Mouse (Mus musculus): ENCODE data around the gene Wfdc8. TPM values are rescaled to one million over a fixed set of nuclear protein-coding genes. Genes with fewer than 3 reads are reported as not detected.

The Wfdc8 gene
- total RNA-seq, 2 experiments from 2014 or later = not detected

- no peak for TF ChIP-seq CTCF (IDR thresholded peaks at IDR 0.05)
- no peak overlapping the region for H3K27ac ChIP-seq
- intact Hi-C loops (cut with DNase I) = no loop called here
- DNase-seq = no peak
- H3K4me3 ChIP-seq = no peak overlapping the region
These were observed 61.9 kb downstream of the Wfdc8 start for GRCm38 (mm10) chr2:164551502-164551901.

GRCm38 (mm10) chr2:164550895-164551269 is 62.5 kb downstream of the Wfdc8 start:
- Histone ChIP-seq H3K27ac (no peak overlapping the region), H3K4me3 (no peak overlapping the region)
- DNase-seq = no peak
- no peak for TF ChIP-seq CTCF (IDR thresholded peaks at IDR 0.05)
- intact Hi-C loops (cut with DNase I) = no loop called here

- no peak for DNase-seq
- no peak overlapping the region for H3K27ac ChIP-seq
- TF ChIP-seq CTCF (IDR thresholded peaks at IDR 0.05) = no peak
- intact Hi-C loops (cut with DNase I) = no loop called here
- no peak overlapping the region for H3K4me3 ChIP-seq
These were observed 63.2 kb downstream of the Wfdc8 start for GRCm38 (mm10) chr2:164549963-164550894.

GRCm38 (mm10) chr2:164549338-164549737 is 64.1 kb downstream of the Wfdc8 start:
- H3K27ac ChIP-seq = no peak overlapping the region
- no peak overlapping the region for H3K4me3 ChIP-seq
- DNase-seq = no peak
- TF ChIP-seq CTCF (IDR thresholded peaks at IDR 0.05) = no peak
- intact Hi-C loops (cut with DNase I) = no loop called here

Other genes starting within 250 kb of the Wfdc8 start
- under 1 TPM in 1 of 2 experiments, not detected in 1; 0.45 TPM for gene Slpi, start 224.5 kb downstream of the Wfdc8 start, total RNA-seq (2021)
- not detected for gene Rbpjl, start 210.5 kb downstream of the Wfdc8 start, total RNA-seq (2021)
- 1 to 10 TPM in 1 of 2 experiments, under 1 TPM in 1; 0.56 to 1.7 TPM for gene Matn4, start 208.5 kb downstream of the Wfdc8 start, total RNA-seq (2021)
- 10 to 100 TPM; 39.8 to 95.4 TPM for gene Sdc4, start 169.7 kb downstream of the Wfdc8 start, total RNA-seq (2021)
- 10 to 100 TPM; 21.7 to 24.7 TPM for gene Sys1, start 156.7 kb downstream of the Wfdc8 start, total RNA-seq (2021)
- gene Gm20458, start 152.7 kb downstream of the Wfdc8 start, total RNA-seq (2021) = 1 to 10 TPM; 7.6 to 9.4 TPM
- not detected for gene Trp53tg5, start 139.9 kb downstream of the Wfdc8 start, total RNA-seq (2021)
- gene Dbndd2, start 127.5 kb downstream of the Wfdc8 start, total RNA-seq (2021) = 10 to 100 TPM; 12.9 to 25.5 TPM
- 10 to 100 TPM; 27.2 to 33.5 TPM for gene Pigt, start 116.1 kb downstream of the Wfdc8 start, total RNA-seq (2021)
- not detected for gene Wfdc2, start 51.2 kb downstream of the Wfdc8 start, total RNA-seq (2021)
- not detected for gene Spint3, start 40.2 kb downstream of the Wfdc8 start, total RNA-seq (2021)
- not detected for gene Wfdc6a, start 28.2 kb downstream of the Wfdc8 start, total RNA-seq (2021)
- gene Eppin, start 20.0 kb downstream of the Wfdc8 start, total RNA-seq (2021) = not detected
- not detected for gene Wfdc6b, start 104 bp downstream of the Wfdc8 start, total RNA-seq (2021)
- gene Wfdc16, start 25.2 kb upstream of the Wfdc8 start, total RNA-seq (2021) = not detected
- gene Wfdc10, start 42.4 kb upstream of the Wfdc8 start, total RNA-seq (2021) = not detected
- gene Wfdc9, start 43.0 kb upstream of the Wfdc8 start, total RNA-seq (2021) = not detected
- not detected for gene Wfdc11, start 60.5 kb upstream of the Wfdc8 start, total RNA-seq (2021)
- not detected for gene Wfdc13, start 71.5 kb upstream of the Wfdc8 start, total RNA-seq (2021)
- not detected for gene Spint4, start 84.9 kb upstream of the Wfdc8 start, total RNA-seq (2021)
- gene Spint5, start 101.7 kb upstream of the Wfdc8 start, total RNA-seq (2021) = not detected
- gene Wfdc3, start 132.3 kb upstream of the Wfdc8 start, total RNA-seq (2021) = not detected
- 10 to 100 TPM; 18.5 to 19.4 TPM for gene Dnttip1, start 132.4 kb upstream of the Wfdc8 start, total RNA-seq (2021)
- gene Ube2c, start 156.3 kb upstream of the Wfdc8 start, total RNA-seq (2021) = under 1 TPM; 0.20 to 0.33 TPM
- over 10,000 TPM; 14,820 to 17,621 TPM for gene Tnnc2, start 166.3 kb upstream of the Wfdc8 start, total RNA-seq (2021)
- 10 to 100 TPM; 20.6 to 25.6 TPM for gene Snx21, start 172.2 kb upstream of the Wfdc8 start, total RNA-seq (2021)
- 1 to 10 TPM; 7.9 to 8.6 TPM for gene Acot8, start 191.3 kb upstream of the Wfdc8 start, total RNA-seq (2021)
- 1 to 10 TPM; 1.2 to 1.4 TPM for gene Zswim3, start 191.5 kb upstream of the Wfdc8 start, total RNA-seq (2021)
- gene Zswim1, start 209.1 kb upstream of the Wfdc8 start, total RNA-seq (2021) = 1 to 10 TPM; 4.6 to 4.9 TPM
- gene Spata25, start 214.9 kb upstream of the Wfdc8 start, total RNA-seq (2021) = under 1 TPM in 1 of 2 experiments, not detected in 1; 0.84 TPM
- gene Ctsa, start 219.2 kb upstream of the Wfdc8 start, total RNA-seq (2021) = 10 to 100 TPM; 50.2 to 58.1 TPM
- 10 to 100 TPM; 31.1 to 37.0 TPM for gene Neurl2, start 219.8 kb upstream of the Wfdc8 start, total RNA-seq (2021)
- gene Pltp, start 244.1 kb upstream of the Wfdc8 start, total RNA-seq (2021) = 10 to 100 TPM; 11.4 to 20.1 TPM